Mouse (Mus musculus) A20 (cell line): Measurements from ENCODE around the gene Por.
A peak's percentile ranks its signal among the peaks of the same experiment; 100 is the strongest.

Source experiments
- DNase-seq: peaks from one replicate; pipeline ENCODE4 v3.0.0-alpha.2; 2011; ENCODE audit warnings: low read depth, low spot score

Por gene

GRCm38 (mm10) chr5:135772519-135772918, 102.7 kb downstream of the Por start:
- no peak for DNase-seq

DNA sequence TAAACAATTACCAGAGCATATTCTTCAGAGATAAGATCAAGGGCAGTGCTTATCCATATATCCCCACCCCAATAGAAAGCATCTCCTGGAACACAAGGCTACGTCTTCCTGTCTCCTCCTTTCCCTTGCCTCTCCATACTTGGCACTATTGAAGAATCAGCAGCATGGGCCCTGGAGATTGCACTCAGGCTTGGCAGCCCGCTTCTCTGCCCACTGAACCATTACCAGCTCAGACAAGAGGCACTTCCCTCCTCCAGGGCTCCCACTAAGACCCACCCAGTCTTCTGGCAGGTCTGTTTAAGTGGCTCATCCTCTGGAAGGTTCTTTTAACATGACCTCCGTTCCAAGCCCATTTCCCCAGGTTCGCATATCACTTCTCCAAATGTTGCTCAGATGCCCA, 106.7 kb downstream of the Por start:
- no peak for DNase-seq

DNA sequence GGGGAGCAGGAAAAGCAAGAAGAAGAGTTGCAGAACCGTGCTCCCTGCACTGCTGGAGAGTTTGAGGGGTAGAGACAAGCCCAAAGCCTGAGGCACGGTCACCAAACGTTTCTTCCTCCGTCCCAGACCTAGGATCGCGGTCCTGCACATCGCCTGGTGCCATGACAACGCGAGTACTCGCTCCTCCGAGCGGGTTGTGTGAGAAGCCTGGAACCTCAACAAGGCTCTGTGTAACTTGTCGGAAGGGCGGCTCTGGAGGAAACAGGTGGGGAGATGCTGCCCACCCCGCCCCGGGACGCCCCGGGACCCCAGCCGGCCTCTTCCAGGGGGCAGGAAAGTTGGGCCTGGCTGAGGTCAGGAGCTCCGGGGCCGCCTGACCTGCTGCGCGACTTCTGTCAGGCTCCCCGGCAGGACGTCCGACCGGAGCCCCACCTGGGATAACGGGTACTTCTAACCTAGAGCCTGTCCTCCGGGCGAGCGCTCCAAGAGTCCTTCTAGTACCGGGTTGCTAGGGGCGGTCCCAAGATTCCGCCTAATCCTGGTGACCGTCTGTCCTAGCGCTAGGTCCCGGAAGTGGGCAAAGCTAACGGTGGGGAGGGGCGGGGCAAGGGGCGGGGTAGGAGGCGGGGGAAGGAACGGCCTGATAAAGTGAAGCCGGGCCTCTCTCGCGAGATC, 108.1 kb downstream of the Por start, which contains the start of gene Styxl1:
TSS of gene Styxl1 (minus strand) at position 590 of the 675 bp plus-strand sequence.
- no peak for DNase-seq

GRCm38 (mm10) chr5:135778471-135779445, 108.9 kb downstream of the Por start, which contains the start of gene Mdh2:
Gene Mdh2 (plus strand): TSS chr5:135778480.
- peak; percentile 100 for DNase-seq

GRCm38 (mm10) chr5:135780331-135780730, 110.5 kb downstream of the Por start:
- DNase-seq: no peak

DNA sequence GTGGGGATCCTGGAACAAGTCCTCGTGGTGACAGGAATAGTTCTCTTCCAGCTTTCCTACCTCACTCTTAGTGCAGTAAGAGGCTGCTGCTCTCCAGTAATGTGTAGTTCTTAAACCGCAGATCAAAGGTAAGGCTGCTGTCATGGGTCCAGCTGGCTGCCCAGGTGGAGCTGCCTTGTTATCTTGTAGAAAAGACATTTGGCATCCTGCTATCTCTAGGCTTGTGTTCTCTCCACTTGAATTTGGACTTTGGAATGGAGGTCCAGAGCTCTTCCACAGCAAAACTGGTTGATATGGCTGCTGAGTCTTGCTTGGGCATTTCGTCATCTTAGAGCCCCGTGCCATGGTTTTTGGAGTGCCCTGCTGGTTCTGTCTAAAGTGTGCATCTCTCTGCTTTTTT, 113.1 kb downstream of the Por start:
- DNase-seq: no peak
